Mouse (Mus musculus) embryonic facial prominence, embryonic 11.5 days (tissue): ENCODE results near the gene Hpcal1. TPM values are rescaled to one million over a fixed set of nuclear protein-coding genes. Genes with fewer than 3 reads are reported as not detected.
A peak's percentile ranks its signal among the peaks of the same experiment; 100 is the strongest.
"Not testable (repeated sequence)": the region's sequence is repeated elsewhere in the genome, so short reads cannot be mapped to it uniquely, and the experiment has no call there.

ENCODE experiments used
- ATAC-seq: fragments of 200-750 bp; cut with Nextera tagmentation; replicated peaks from 2 replicates; pipeline ENCODE4 v1.8.0; 2017; ENCODE audit warnings: low read depth; ENCODE audit not compliant: insufficient number of reproducible peaks, low FRiP score, low TSS enrichment
- DNase-seq: peaks from one replicate; pipeline ENCODE4 v3.0.0-alpha.2; 2015; ENCODE audit warnings: low spot score
- H3K27ac ChIP-seq: fragments of 300-500 bp; sonication (generic); replicated peaks from 2 replicates; pipeline ENCODE4 v1.5.1; 2014; ENCODE audit warnings: mild to moderate bottlenecking, low read depth, low read length, control low read depth
- H3K27me3 ChIP-seq: fragments of 300-500 bp; sonication (generic); 2 replicates; pipeline ENCODE4 v1.6.1; 2014; ENCODE audit warnings: mild to moderate bottlenecking, low read length, moderate library complexity, mixed read lengths; ENCODE audit not compliant: control insufficient read depth, insufficient read depth
- H3K36me3 ChIP-seq: fragments of 300-500 bp; sonication (generic); replicated peaks from 2 replicates; pipeline ENCODE4 v1.6.1; 2014; ENCODE audit warnings: low read depth, mild to moderate bottlenecking, low read length, moderate library complexity, mixed read lengths; ENCODE audit not compliant: control insufficient read depth, insufficient read depth
- H3K4me1 ChIP-seq: fragments of 300-500 bp; sonication (generic); 2 replicates; pipeline ENCODE4 v1.6.1; 2014; ENCODE audit warnings: low read length, mixed read lengths; ENCODE audit not compliant: control insufficient read depth, insufficient read depth
- H3K4me2 ChIP-seq: fragments of 300-500 bp; sonication (generic); 2 replicates; pipeline ENCODE4 v1.6.1; 2014; ENCODE audit warnings: low read depth, mild to moderate bottlenecking, control low read depth, low read length, moderate library complexity
- H3K4me3 ChIP-seq: fragments of 300-500 bp; sonication (generic); 2 replicates; pipeline ENCODE4 v1.5.1; 2014; ENCODE audit warnings: low read depth, low read length, control low read depth
- H3K9ac ChIP-seq: fragments of 300-500 bp; sonication (generic); replicated peaks from 2 replicates; pipeline ENCODE4 v1.6.1; 2014; ENCODE audit warnings: mild to moderate bottlenecking, control low read depth, low read length
- H3K9me3 ChIP-seq: fragments of 300-500 bp; sonication (generic); replicated peaks from 2 replicates; pipeline ENCODE4 v1.6.1; 2016; ENCODE audit warnings: mild to moderate bottlenecking, low read length, inconsistent platforms, mixed read lengths; ENCODE audit not compliant: control insufficient read depth
- WGBS: fragments of 180-500 bp; shearing (Covaris S2); extraction: QIAGEN DNeasy Blood & Tissue Kit; methylation state at CpG from one replicate; pipeline ENCODE4 v1.1.7; 2014; 5-methylcytosine and 5-hydroxymethylcytosine counted together
- polyA plus RNA-seq: library from polyadenylated mRNA; unstranded; fragments of >200 nt; fragmentation: Nextera tagmentation; extraction: Ambion mirVana; gene quantifications from 2 replicates; pipeline ENCODE4 v1.2.1, GENCODE M21; 2014

The Hpcal1 gene
- polyA plus RNA-seq, 1 experiment from 2014 or later = 35.1 TPM

- H3K4me1 ChIP-seq = no peaks in the 10 kb centered on the region
- no peaks in the 10 kb centered on the region for H3K9me3 ChIP-seq
- WGBS = 95% methylated on average over 1 of the region's 1 CpGs
- no peak overlapping the region for H3K27ac ChIP-seq
- no peak overlapping the region for H3K4me3 ChIP-seq
- H3K4me2 ChIP-seq = no peak overlapping the region
- no peaks in the 10 kb centered on the region for H3K27me3 ChIP-seq
- DNase-seq = no peak
- ATAC-seq = no peak
- no peaks in the 10 kb centered on the region for H3K36me3 ChIP-seq
- H3K9ac ChIP-seq = no peak overlapping the region
Measured at GRCm38 (mm10) chr12:17792756-17793155, 102.1 kb downstream of the Hpcal1 start.

- no peak overlapping the region for H3K4me3 ChIP-seq
- no peak overlapping the region for H3K9ac ChIP-seq
- WGBS = 65% methylated on average over 3 of the region's 3 CpGs
- H3K4me2 ChIP-seq = no peak overlapping the region
- no peaks in the 10 kb centered on the region for H3K9me3 ChIP-seq
- no peaks in the 10 kb centered on the region for H3K4me1 ChIP-seq
- peak; percentile 70 for DNase-seq
- no peaks in the 10 kb centered on the region for H3K36me3 ChIP-seq
- H3K27ac ChIP-seq = no peak overlapping the region
- no peaks in the 10 kb centered on the region for H3K27me3 ChIP-seq
- ATAC-seq = no peak
Measured at GRCm38 (mm10) chr12:17795660-17796278, 105.1 kb downstream of the Hpcal1 start.

- not testable (repeated sequence) for H3K4me2 ChIP-seq, H3K27me3 ChIP-seq, H3K4me1 ChIP-seq, H3K4me3 ChIP-seq, H3K36me3 ChIP-seq, H3K9ac ChIP-seq, H3K27ac ChIP-seq, DNase-seq, H3K9me3 ChIP-seq, ATAC-seq
- 92% methylated on average over 10 of the region's 11 CpGs for WGBS
Measured at GRCm38 (mm10) chr12:17798261-17798660, 107.6 kb downstream of the Hpcal1 start.

DNA sequence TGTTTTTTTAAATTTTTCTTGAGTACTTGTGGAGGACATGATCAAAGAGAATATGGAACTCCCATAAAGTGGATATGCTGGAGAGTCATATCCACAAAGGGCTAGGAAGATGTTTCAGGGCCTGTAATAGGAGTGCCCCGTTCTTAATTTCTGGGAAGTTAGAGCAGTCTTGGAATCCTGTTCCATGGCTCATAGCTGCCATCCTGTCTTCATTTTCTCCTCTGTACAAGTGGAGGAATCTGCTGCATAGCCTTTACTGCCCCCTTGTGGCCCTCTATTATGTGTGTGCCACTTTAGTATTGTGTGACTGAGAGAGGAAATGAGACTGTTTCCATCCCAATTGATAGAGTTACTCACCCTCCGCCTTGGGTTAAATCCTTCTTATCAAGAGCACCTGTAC lies 117.9 kb downstream of the Hpcal1 start:
- no peak overlapping the region for H3K9ac ChIP-seq
- H3K36me3 ChIP-seq = no peaks in the 10 kb centered on the region
- no peak overlapping the region for H3K4me3 ChIP-seq
- H3K27ac ChIP-seq = no peak overlapping the region
- no peak for ATAC-seq
- WGBS = 49% methylated on average over 2 of the region's 2 CpGs
- H3K4me1 ChIP-seq = no peaks in the 10 kb centered on the region
- no peak overlapping the region for H3K4me2 ChIP-seq
- DNase-seq = peak; percentile 83
- H3K27me3 ChIP-seq = no peaks in the 10 kb centered on the region
- no peaks in the 10 kb centered on the region for H3K9me3 ChIP-seq

GRCm38 (mm10) chr12:17835279-17835678 lies 144.6 kb downstream of the Hpcal1 start:
- H3K4me1 ChIP-seq, H3K36me3 ChIP-seq, H3K27ac ChIP-seq, DNase-seq, H3K27me3 ChIP-seq, H3K4me3 ChIP-seq, H3K4me2 ChIP-seq, H3K9ac ChIP-seq, ATAC-seq, H3K9me3 ChIP-seq: not testable (repeated sequence)
- 83% methylated on average over 1 of the region's 1 CpGs for WGBS

Other genes with a start within 250 kb of the Hpcal1 start
- 312 and 320 TPM in 2 replicates for gene Odc1, start 146.1 kb upstream of the Hpcal1 start, polyA plus RNA-seq